Mouse (Mus musculus): ENCODE data around the gene Ica1. TPM values are rescaled to one million over a fixed set of nuclear protein-coding genes. Genes with fewer than 3 reads are reported as not detected.

Ica1 gene
- total and polyA plus RNA-seq, 3 experiments = 0.36 TPM; not detected in 2

DNA sequence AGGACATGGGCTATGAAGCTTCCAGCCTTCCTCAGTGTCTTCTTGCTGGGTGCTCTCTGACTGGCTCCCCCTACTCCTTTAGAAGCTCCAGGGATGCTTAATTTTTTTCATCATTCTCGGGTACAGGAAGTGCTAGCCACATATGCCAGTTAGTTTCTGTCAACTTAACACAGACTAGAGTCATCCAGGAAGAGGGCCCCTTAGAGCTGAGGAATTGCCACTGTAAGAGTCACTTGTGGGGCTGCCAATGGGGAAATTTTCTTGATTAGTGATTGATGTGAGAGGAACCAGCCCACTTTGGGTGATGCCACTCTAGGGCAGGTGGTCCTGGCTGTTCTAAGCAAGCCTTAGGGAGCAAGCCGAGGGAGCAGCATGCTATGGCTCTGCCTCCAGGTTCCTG lies 138.8 kb downstream of the Ica1 start:
- Histone ChIP-seq H3K27me3 (ENCODE audit: control insufficient read depth in 1 of 2, insufficient read depth in 2 of 2, low read length in 2 of 2) (no peaks in the 10 kb centered on the region), H3K27ac (ENCODE audit: control insufficient read depth, low read depth, low read length) (no peak overlapping the region), H3K9me3 (replicated peaks; ENCODE audit: insufficient read depth, low read length) (no peaks in the 10 kb centered on the region), H3K4me3 (ENCODE audit: control insufficient read depth in 1 of 2, insufficient read depth in 1 of 2, low read depth in 2 of 2, low read length in 2 of 2) (no peak overlapping the region), H3K4me1 (ENCODE audit: control insufficient read depth in 1 of 2, insufficient read depth in 2 of 2, low read length in 2 of 2) (peaks cover 0 to 14% of the 10 kb centered on the region in 2 experiments; a peak in 3 of 4 replicates), H3K36me3 (ENCODE audit: control insufficient read depth in 1 of 2, insufficient read depth in 2 of 2, low read length in 2 of 2) (peaks cover 0 to 12% of the 10 kb centered on the region in 2 experiments; a peak in 2 of 4 replicates), H3K9ac (ENCODE audit: control insufficient read depth, low read depth, low read length, poor library complexity, severe bottlenecking) (no peak overlapping the region), H3K79me2 (ENCODE audit: control insufficient read depth, insufficient read depth, low read length, poor library complexity) (no peaks in the 10 kb centered on the region)
- TF ChIP-seq ZNF384 (IDR thresholded peaks at IDR 0.05; ENCODE audit: low read depth, low read length) (no peak), HCFC1 (IDR thresholded peaks at IDR 0.05; ENCODE audit: low read depth, low read length) (no peak), ETS1 (IDR thresholded peaks at IDR 0.05; ENCODE audit: low read depth, low read length) (no peak), SMC3 (IDR thresholded peaks at IDR 0.05; ENCODE audit: low read depth, low read length) (no peak)
- no peak for DNase-seq (ENCODE audit: low read depth, low spot score)

DNA sequence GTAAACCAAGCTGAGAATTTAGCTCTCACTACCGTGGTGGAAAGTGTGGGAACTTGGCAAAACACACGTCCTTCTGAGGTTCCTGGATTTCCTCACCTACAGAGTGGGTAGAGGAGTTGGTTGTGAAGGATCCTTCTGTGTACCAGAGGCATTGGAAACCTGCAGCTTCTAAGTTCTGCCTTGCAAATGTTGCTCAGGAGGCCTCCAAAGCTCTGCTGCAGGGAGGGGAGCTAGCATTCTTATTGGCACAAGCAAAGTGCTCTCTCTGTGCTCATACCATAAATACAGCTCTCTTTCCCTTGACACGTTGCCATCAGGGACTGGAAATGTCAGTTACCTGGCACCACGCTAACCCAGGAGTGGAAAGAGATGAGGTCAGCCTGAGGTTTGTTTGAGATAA lies 139.4 kb downstream of the Ica1 start:
- Histone ChIP-seq H3K9me3 (replicated peaks; ENCODE audit: insufficient read depth, low read length) (no peaks in the 10 kb centered on the region), H3K4me3 (ENCODE audit: control insufficient read depth in 1 of 2, insufficient read depth in 1 of 2, low read depth in 2 of 2, low read length in 2 of 2) (no peak overlapping the region), H3K4me1 (ENCODE audit: control insufficient read depth in 1 of 2, insufficient read depth in 2 of 2, low read length in 2 of 2) (peaks cover 0 to 14% of the 10 kb centered on the region in 2 experiments; a peak in 3 of 4 replicates), H3K36me3 (ENCODE audit: control insufficient read depth in 1 of 2, insufficient read depth in 2 of 2, low read length in 2 of 2) (peaks cover 0 to 12% of the 10 kb centered on the region in 2 experiments; a peak in 2 of 4 replicates), H3K27ac (ENCODE audit: control insufficient read depth, low read depth, low read length) (no peak overlapping the region), H3K27me3 (ENCODE audit: control insufficient read depth in 1 of 2, insufficient read depth in 2 of 2, low read length in 2 of 2) (no peaks in the 10 kb centered on the region), H3K9ac (ENCODE audit: control insufficient read depth, low read depth, low read length, poor library complexity, severe bottlenecking) (no peak overlapping the region), H3K79me2 (ENCODE audit: control insufficient read depth, insufficient read depth, low read length, poor library complexity) (no peaks in the 10 kb centered on the region)
- no peak for DNase-seq (ENCODE audit: low read depth, low spot score)
- TF ChIP-seq RAD21 (IDR thresholded peaks at IDR 0.05; ENCODE audit: low read depth, low read length) (no peak), MYC (IDR thresholded peaks at IDR 0.05; ENCODE audit: low read depth, low read length) (no peak), JUND (IDR thresholded peaks at IDR 0.05; ENCODE audit: low read depth, low read length) (no peak), SIN3A (IDR thresholded peaks at IDR 0.05; ENCODE audit: low read length) (no peak), MYB (IDR thresholded peaks at IDR 0.05; ENCODE audit: low read depth, low read length) (no peak), MAX (IDR thresholded peaks at IDR 0.05; ENCODE audit: low read length) (no peak), CTCF (IDR thresholded peaks at IDR 0.05 in 2 of 3, conservative IDR thresholded peaks at IDR 0.05 in 1 of 3; ENCODE audit: control insufficient read depth in 1 of 3, insufficient read depth in 1 of 3, low read depth in 2 of 3, low read length in 3 of 3, poor library complexity in 1 of 3, severe bottlenecking in 1 of 3) (no peak), EP300 (IDR thresholded peaks at IDR 0.05; ENCODE audit: low read depth in 1 of 2, low read length in 2 of 2) (no peak), ETS1 (IDR thresholded peaks at IDR 0.05; ENCODE audit: low read depth, low read length) (no peak)

DNA sequence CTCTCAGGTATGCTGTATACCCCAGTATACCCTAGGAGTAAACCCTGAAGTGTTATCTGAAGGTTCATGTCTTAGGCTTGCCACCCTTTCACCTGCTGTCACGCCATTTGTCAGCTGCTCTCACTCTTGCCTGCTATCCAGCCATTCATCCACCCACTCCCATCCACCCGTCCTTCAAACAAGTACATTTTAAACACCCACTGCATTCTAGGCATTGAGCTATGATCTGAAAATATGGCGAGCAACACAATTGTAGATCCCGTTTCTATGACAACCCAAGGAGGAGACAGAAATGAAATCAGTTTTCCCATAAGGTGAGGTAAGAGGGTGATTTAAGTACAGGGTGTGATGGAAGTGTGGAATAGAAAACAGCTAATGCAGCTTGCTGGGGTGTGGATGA lies 140.2 kb downstream of the Ica1 start:
- Histone ChIP-seq H3K79me2 (ENCODE audit: control insufficient read depth, insufficient read depth, low read length, poor library complexity) (no peaks in the 10 kb centered on the region), H3K4me3 (ENCODE audit: control insufficient read depth in 1 of 2, insufficient read depth in 1 of 2, low read depth in 2 of 2, low read length in 2 of 2) (no peak overlapping the region), H3K27me3 (ENCODE audit: control insufficient read depth in 1 of 2, insufficient read depth in 2 of 2, low read length in 2 of 2) (no peaks in the 10 kb centered on the region), H3K4me1 (ENCODE audit: control insufficient read depth in 1 of 2, insufficient read depth in 2 of 2, low read length in 2 of 2) (peaks cover 0 to 15% of the 10 kb centered on the region in 2 experiments; a peak in 3 of 4 replicates), H3K36me3 (ENCODE audit: control insufficient read depth in 1 of 2, insufficient read depth in 2 of 2, low read length in 2 of 2) (peaks cover 0 to 16% of the 10 kb centered on the region in 2 experiments; a peak in 2 of 4 replicates), H3K27ac (ENCODE audit: control insufficient read depth, low read depth, low read length) (no peak overlapping the region), H3K9me3 (replicated peaks; ENCODE audit: insufficient read depth, low read length) (no peaks in the 10 kb centered on the region), H3K9ac (ENCODE audit: control insufficient read depth, low read depth, low read length, poor library complexity, severe bottlenecking) (no peak overlapping the region)
- DNase-seq (ENCODE audit: low read depth, low spot score) = no peak
- TF ChIP-seq MYB (IDR thresholded peaks at IDR 0.05; ENCODE audit: low read depth, low read length) (no peak), RAD21 (IDR thresholded peaks at IDR 0.05; ENCODE audit: low read depth, low read length) (no peak), GATA1 (IDR thresholded peaks at IDR 0.05; ENCODE audit: low read depth, low read length) (no peak), BHLHE40 (IDR thresholded peaks at IDR 0.05; ENCODE audit: borderline replicate concordance, low read depth, low read length) (no peak), ZKSCAN1 (IDR thresholded peaks at IDR 0.05; ENCODE audit: low read depth, low read length) (no peak), TBP (IDR thresholded peaks at IDR 0.05; ENCODE audit: low read depth, low read length) (no peak), POLR2AphosphoS5 (IDR thresholded peaks at IDR 0.05; ENCODE audit: borderline replicate concordance, low read depth, low read length) (no peak), POLR2AphosphoS2 (IDR thresholded peaks at IDR 0.05; ENCODE audit: low read length) (no peak), MAX (IDR thresholded peaks at IDR 0.05; ENCODE audit: low read length) (no peak), CTCF (IDR thresholded peaks at IDR 0.05 in 2 of 3, conservative IDR thresholded peaks at IDR 0.05 in 1 of 3; ENCODE audit: control insufficient read depth in 1 of 3, insufficient read depth in 1 of 3, low read depth in 2 of 3, low read length in 3 of 3, poor library complexity in 1 of 3, severe bottlenecking in 1 of 3) (no peak), USF2 (IDR thresholded peaks at IDR 0.05; ENCODE audit: borderline replicate concordance in 1 of 2, insufficient read depth in 1 of 2, low read depth in 1 of 2, low read length in 2 of 2) (no peak), ELF1 (IDR thresholded peaks at IDR 0.05; ENCODE audit: low read depth, low read length) (no peak)
